Mouse (Mus musculus): ENCODE measurements at regions not wholly inside any gene's neighbourhood (a gene's known extent, or its start where the extent isn't known, plus 50 kb on each side); places are given as distances from the start of the nearest gene placed in this dataset.

GRCm38 (mm10) chr10:44723321-44723720, 195.0 kb upstream of the Prdm1 start:
- no peak for TF ChIP-seq CTCF (IDR thresholded peaks at IDR 0.05; ENCODE audit: low read depth)
- no peak for TF ChIP-seq EP300 (IDR thresholded peaks at IDR 0.05; ENCODE audit: low read depth)

All from liver, postnatal 0 days (tissue).